Mouse (Mus musculus): Measurements from ENCODE around the gene Ado. TPM values are rescaled to one million over a fixed set of nuclear protein-coding genes. Genes with fewer than 3 reads are reported as not detected.

Ado gene
- polyA plus RNA-seq, 1 experiment from 2014 or later = 48.5 TPM

DNA sequence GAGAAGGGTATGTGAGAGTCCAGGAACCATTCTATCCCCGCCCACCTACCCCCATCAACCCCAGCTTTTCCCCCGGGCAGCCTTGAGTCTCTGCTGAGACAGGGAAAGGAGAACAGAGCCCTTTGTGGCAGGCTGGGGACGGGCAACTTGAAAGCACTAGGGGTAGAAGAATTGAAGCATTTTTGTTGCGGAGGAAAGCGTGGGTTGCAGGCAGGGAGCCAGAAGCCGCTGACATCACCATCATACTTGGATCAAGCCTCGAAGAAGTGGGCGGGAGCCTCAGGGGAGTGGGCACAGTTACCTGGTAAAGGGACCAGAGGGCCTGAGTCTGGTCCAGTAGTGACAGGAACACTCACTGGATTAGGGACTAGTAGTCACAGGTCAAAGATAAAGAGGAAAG, 36.5 kb downstream of the Ado start:
- no peaks in the 10 kb centered on the region for H3K27me3 ChIP-seq (ENCODE audit: control insufficient read depth, insufficient read depth, low read length)
- WGBS = 59% methylated on average over 8 of the region's 8 CpGs
- H3K36me3 ChIP-seq (ENCODE audit: control insufficient read depth, insufficient read depth, low read length) = no peaks in the 10 kb centered on the region
- H3K9me3 ChIP-seq (ENCODE audit: control insufficient read depth, low read length) = no peaks in the 10 kb centered on the region
- H3K4me1 ChIP-seq (ENCODE audit: control insufficient read depth in 2 of 2, insufficient read depth in 2 of 2, low read length in 2 of 2) = no peaks in the 10 kb centered on the region
- no peak for ATAC-seq (ENCODE audit: insufficient number of reproducible peaks, insufficient read depth, low FRiP score, low read depth)
- H3K9ac ChIP-seq (ENCODE audit: low read length) = no peak overlapping the region
- H3K4me3 ChIP-seq (ENCODE audit: control insufficient read depth in 1 of 2, insufficient read depth in 1 of 2, low read depth in 1 of 2, low read length in 2 of 2) = no peak overlapping the region
- no peak overlapping the region for H3K27ac ChIP-seq (replicated peaks in 1 of 2; ENCODE audit: control insufficient read depth in 1 of 2, insufficient read depth in 1 of 2, low read depth in 2 of 2, low read length in 2 of 2)
- no peak overlapping the region for H3K4me2 ChIP-seq (ENCODE audit: low read length)

DNA sequence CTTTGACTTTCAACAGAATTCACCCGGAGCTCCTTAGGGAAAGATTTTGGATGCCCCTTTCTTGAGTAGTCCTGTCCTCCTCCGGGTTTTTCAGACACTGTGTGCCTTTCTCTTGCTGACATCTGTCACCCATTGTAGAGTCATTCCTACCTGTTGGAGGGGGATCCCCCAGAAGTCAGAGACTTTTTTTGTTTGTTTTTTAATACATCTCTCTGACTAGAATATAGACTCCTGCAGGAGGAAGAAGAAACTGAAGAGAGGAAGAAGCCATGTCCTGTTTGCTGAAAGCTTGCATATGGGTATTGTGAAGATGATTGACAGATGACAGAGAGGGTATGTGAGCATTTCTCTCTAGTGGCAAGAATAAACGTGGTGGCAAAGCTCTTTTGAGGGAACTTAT, 43.5 kb downstream of the Ado start:
- no peak overlapping the region for H3K9ac ChIP-seq (ENCODE audit: low read length)
- H3K4me1 ChIP-seq (ENCODE audit: control insufficient read depth in 2 of 2, insufficient read depth in 2 of 2, low read length in 2 of 2) = peaks cover 0 to 3% of the 10 kb centered on the region in 2 experiments; a peak in 1 of 4 replicates
- H3K9me3 ChIP-seq (ENCODE audit: control insufficient read depth, low read length) = no peaks in the 10 kb centered on the region
- H3K27ac ChIP-seq (replicated peaks in 1 of 2; ENCODE audit: control insufficient read depth in 1 of 2, insufficient read depth in 1 of 2, low read depth in 2 of 2, low read length in 2 of 2) = no peak overlapping the region
- WGBS = 60% methylated on average over 3 of the region's 3 CpGs
- ATAC-seq (ENCODE audit: insufficient number of reproducible peaks, insufficient read depth, low FRiP score, low read depth) = no peak
- H3K36me3 ChIP-seq (ENCODE audit: control insufficient read depth, insufficient read depth, low read length) = no peaks in the 10 kb centered on the region
- H3K4me2 ChIP-seq (ENCODE audit: low read length) = no peak overlapping the region
- H3K27me3 ChIP-seq (ENCODE audit: control insufficient read depth, insufficient read depth, low read length) = no peaks in the 10 kb centered on the region
- H3K4me3 ChIP-seq (ENCODE audit: control insufficient read depth in 1 of 2, insufficient read depth in 1 of 2, low read depth in 1 of 2, low read length in 2 of 2) = no peak overlapping the region

DNA sequence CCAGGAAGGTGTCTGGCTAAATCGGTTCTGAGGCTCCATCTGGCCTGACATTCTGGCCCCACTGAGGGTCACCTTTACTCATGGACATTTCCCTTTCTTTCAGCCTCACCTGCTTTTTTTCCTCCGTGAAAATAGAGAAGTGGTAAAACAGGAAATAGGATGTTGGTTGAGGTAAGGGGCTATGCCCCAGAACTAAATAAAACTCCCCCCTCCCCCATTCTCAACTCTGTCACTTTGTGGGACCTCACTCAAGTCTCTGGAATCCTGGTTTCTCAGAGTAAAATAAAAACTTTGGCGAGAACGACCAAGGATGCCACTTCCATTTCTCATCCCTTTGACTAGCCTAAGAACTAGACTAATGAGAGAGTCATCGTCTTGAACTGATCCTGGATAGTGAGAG, 44.7 kb downstream of the Ado start:
- H3K4me2 ChIP-seq (ENCODE audit: low read length) = no peak overlapping the region
- no peak overlapping the region for H3K27ac ChIP-seq (replicated peaks in 1 of 2; ENCODE audit: control insufficient read depth in 1 of 2, insufficient read depth in 1 of 2, low read depth in 2 of 2, low read length in 2 of 2)
- no peaks in the 10 kb centered on the region for H3K9me3 ChIP-seq (ENCODE audit: control insufficient read depth, low read length)
- H3K9ac ChIP-seq (ENCODE audit: low read length) = no peak overlapping the region
- ATAC-seq (ENCODE audit: insufficient number of reproducible peaks, insufficient read depth, low FRiP score, low read depth) = no peak
- H3K36me3 ChIP-seq (ENCODE audit: control insufficient read depth, insufficient read depth, low read length) = no peaks in the 10 kb centered on the region
- peaks cover 0 to 3% of the 10 kb centered on the region in 2 experiments; a peak in 1 of 4 replicates for H3K4me1 ChIP-seq (ENCODE audit: control insufficient read depth in 2 of 2, insufficient read depth in 2 of 2, low read length in 2 of 2)
- 56% methylated on average over 5 of the region's 5 CpGs for WGBS
- no peak overlapping the region for H3K4me3 ChIP-seq (ENCODE audit: control insufficient read depth in 1 of 2, insufficient read depth in 1 of 2, low read depth in 1 of 2, low read length in 2 of 2)
- no peaks in the 10 kb centered on the region for H3K27me3 ChIP-seq (ENCODE audit: control insufficient read depth, insufficient read depth, low read length)

DNA sequence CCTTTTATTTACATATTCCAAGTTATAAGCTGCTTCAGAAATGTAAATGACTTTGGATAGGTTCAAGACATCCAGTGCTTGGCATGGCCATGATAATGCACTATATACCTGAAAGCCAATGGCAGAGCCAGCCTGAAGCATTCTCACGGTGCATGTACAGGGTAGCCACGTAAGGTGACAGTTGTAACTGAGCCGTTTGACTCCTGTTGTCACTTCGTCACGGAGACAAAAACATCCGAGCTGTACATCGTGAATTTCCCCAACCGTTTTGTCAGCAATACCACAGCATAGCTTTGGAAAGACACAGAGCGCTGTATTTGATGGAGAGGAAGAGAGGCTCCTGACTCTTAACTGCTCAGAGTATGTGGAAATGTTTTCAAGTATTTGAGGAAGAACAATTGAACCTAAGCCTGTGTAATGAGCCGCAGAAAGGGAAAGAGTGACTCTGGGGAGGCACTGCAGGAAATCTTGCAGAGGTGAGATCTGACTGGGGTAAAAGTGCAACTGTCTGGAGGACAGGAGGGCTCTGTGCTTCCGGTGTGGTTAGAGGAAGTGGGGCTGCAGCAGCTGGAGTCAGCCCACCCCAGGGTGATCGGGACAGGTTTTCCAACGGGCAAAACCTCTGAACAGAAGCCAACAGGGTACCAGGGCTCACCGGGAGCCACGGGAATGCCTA, 45.3 kb downstream of the Ado start:
- no peak overlapping the region for H3K9ac ChIP-seq (ENCODE audit: low read length)
- no peaks in the 10 kb centered on the region for H3K36me3 ChIP-seq (ENCODE audit: control insufficient read depth, insufficient read depth, low read length)
- H3K4me2 ChIP-seq (ENCODE audit: low read length) = no peak overlapping the region
- 53% methylated on average over 15 of the region's 15 CpGs for WGBS
- H3K9me3 ChIP-seq (ENCODE audit: control insufficient read depth, low read length) = no peaks in the 10 kb centered on the region
- H3K4me3 ChIP-seq (ENCODE audit: control insufficient read depth in 1 of 2, insufficient read depth in 1 of 2, low read depth in 1 of 2, low read length in 2 of 2) = no peak overlapping the region
- no peak for ATAC-seq (ENCODE audit: insufficient number of reproducible peaks, insufficient read depth, low FRiP score, low read depth)
- H3K27me3 ChIP-seq (ENCODE audit: control insufficient read depth, insufficient read depth, low read length) = no peaks in the 10 kb centered on the region
- H3K4me1 ChIP-seq (ENCODE audit: control insufficient read depth in 2 of 2, insufficient read depth in 2 of 2, low read length in 2 of 2) = peaks cover 0 to 3% of the 10 kb centered on the region in 2 experiments; a peak in 1 of 4 replicates
- H3K27ac ChIP-seq (replicated peaks in 1 of 2; ENCODE audit: control insufficient read depth in 1 of 2, insufficient read depth in 1 of 2, low read depth in 2 of 2, low read length in 2 of 2) = no peak overlapping the region

DNA sequence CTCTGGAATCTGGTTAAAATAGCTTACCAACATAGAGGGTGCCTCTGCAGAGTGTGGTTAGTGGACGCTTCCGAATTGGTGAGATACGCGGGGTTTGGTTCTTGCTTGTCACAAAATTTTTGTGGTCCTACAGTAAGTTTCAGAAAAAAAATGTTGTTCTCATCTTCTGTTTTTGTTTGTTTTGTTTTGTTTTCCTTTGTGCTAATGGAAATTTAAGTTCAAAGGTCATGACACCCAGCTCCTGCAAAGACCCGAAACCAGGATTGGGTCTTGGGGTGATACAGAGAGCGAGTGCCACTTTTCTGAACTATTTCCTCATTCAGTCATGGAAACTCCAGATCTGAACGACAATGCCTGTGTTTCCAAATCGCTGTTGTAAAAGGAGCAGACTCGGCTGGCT, 50.8 kb downstream of the Ado start:
- no peak overlapping the region for H3K4me3 ChIP-seq (ENCODE audit: control insufficient read depth in 1 of 2, insufficient read depth in 1 of 2, low read depth in 1 of 2, low read length in 2 of 2)
- ATAC-seq (ENCODE audit: insufficient number of reproducible peaks, insufficient read depth, low FRiP score, low read depth) = no peak
- no peak overlapping the region for H3K9ac ChIP-seq (ENCODE audit: low read length)
- H3K36me3 ChIP-seq (ENCODE audit: control insufficient read depth, insufficient read depth, low read length) = no peaks in the 10 kb centered on the region
- H3K27ac ChIP-seq (replicated peaks in 1 of 2; ENCODE audit: control insufficient read depth in 1 of 2, insufficient read depth in 1 of 2, low read depth in 2 of 2, low read length in 2 of 2) = no peak overlapping the region
- no peaks in the 10 kb centered on the region for H3K27me3 ChIP-seq (ENCODE audit: control insufficient read depth, insufficient read depth, low read length)
- H3K9me3 ChIP-seq (ENCODE audit: control insufficient read depth, low read length) = no peaks in the 10 kb centered on the region
- WGBS = 88% methylated on average over 9 of the region's 9 CpGs
- no peaks in the 10 kb centered on the region; a peak in 1 of 4 replicates for H3K4me1 ChIP-seq (ENCODE audit: control insufficient read depth in 2 of 2, insufficient read depth in 2 of 2, low read length in 2 of 2)
- no peak overlapping the region for H3K4me2 ChIP-seq (ENCODE audit: low read length)

DNA sequence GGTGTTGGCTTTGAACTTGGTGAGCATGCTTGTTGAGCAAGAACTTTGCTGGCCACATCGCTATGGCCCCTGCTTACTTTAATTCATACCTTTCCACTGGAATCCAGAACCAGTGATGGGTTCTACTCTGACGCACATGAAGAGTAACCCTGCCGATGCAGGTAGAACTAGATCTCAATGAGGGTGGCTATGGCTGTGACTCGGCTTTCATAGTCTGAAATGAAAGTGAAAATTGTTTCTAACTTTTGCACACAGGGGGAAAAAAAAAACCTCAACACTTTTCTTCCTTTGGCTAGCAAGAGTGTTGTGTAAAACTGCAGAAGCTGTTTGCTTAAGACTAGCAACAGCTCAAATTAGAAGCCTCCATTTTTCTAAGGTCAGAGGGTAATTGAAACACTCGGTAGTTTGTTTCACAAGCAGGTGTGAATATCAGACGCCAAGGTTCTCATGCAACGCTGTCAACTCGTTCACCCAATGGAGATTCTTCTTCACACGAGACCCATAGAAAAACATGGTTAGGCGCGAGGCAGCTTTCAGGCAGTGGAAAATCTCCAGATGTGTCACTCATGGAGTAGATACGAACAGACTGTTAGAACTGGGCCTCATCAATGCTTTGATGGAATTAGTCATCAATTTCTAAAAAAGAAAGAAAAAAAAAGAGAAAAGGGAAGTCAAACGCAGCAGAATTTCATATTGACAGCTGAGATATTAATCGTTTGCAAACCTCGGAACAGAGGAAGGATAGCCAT, 51.4 kb downstream of the Ado start:
- H3K9me3 ChIP-seq (ENCODE audit: control insufficient read depth, low read length) = no peaks in the 10 kb centered on the region
- ATAC-seq (ENCODE audit: insufficient number of reproducible peaks, insufficient read depth, low FRiP score, low read depth) = no peak
- H3K27ac ChIP-seq (replicated peaks in 1 of 2; ENCODE audit: control insufficient read depth in 1 of 2, insufficient read depth in 1 of 2, low read depth in 2 of 2, low read length in 2 of 2) = no peak overlapping the region
- H3K27me3 ChIP-seq (ENCODE audit: control insufficient read depth, insufficient read depth, low read length) = no peaks in the 10 kb centered on the region
- peaks cover 0 to 3% of the 10 kb centered on the region in 2 experiments; a peak in 1 of 4 replicates for H3K4me1 ChIP-seq (ENCODE audit: control insufficient read depth in 2 of 2, insufficient read depth in 2 of 2, low read length in 2 of 2)
- 79% methylated on average over 15 of the region's 15 CpGs for WGBS
- no peak overlapping the region for H3K4me3 ChIP-seq (ENCODE audit: control insufficient read depth in 1 of 2, insufficient read depth in 1 of 2, low read depth in 1 of 2, low read length in 2 of 2)
- no peaks in the 10 kb centered on the region for H3K36me3 ChIP-seq (ENCODE audit: control insufficient read depth, insufficient read depth, low read length)
- H3K9ac ChIP-seq (ENCODE audit: low read length) = no peak overlapping the region
- no peak overlapping the region for H3K4me2 ChIP-seq (ENCODE audit: low read length)
